Mouse (Mus musculus) liver, embryonic 15.5 days (tissue): ENCODE results near the gene Cdkn1c. TPM values are rescaled to one million over a fixed set of nuclear protein-coding genes. Genes with fewer than 3 reads are reported as not detected.

Source experiments
- ATAC-seq: fragments of 200-750 bp; cut with Nextera tagmentation; 2 replicates; pipeline ENCODE4 v1.8.0; 2017; ENCODE audit warnings: moderate number of reproducible peaks, mild to moderate bottlenecking, moderate library complexity; ENCODE audit not compliant: insufficient read depth
- H3K27ac ChIP-seq: fragments of 300-500 bp; sonication (generic); replicated peaks from 2 replicates; pipeline ENCODE4 v1.5.1; 2015; ENCODE audit warnings: mild to moderate bottlenecking, inconsistent platforms
- H3K27me3 ChIP-seq: fragments of 300-500 bp; sonication (generic); 2 replicates; pipeline ENCODE4 v1.6.1; 2015; ENCODE audit warnings: mild to moderate bottlenecking, inconsistent platforms
- H3K36me3 ChIP-seq: fragments of 300-500 bp; sonication (generic); replicated peaks from 2 replicates; pipeline ENCODE4 v1.6.1; 2015; ENCODE audit warnings: moderate library complexity, mild to moderate bottlenecking, inconsistent platforms
- H3K4me1 ChIP-seq: fragments of 300-500 bp; sonication (generic); replicated peaks from 2 replicates; pipeline ENCODE4 v1.6.1; 2015; ENCODE audit warnings: inconsistent platforms
- H3K4me2 ChIP-seq: fragments of 300-500 bp; sonication (generic); 2 replicates; pipeline ENCODE4 v1.6.1; 2015; ENCODE audit warnings: moderate library complexity, mild to moderate bottlenecking, inconsistent platforms
- H3K4me3 ChIP-seq: fragments of 300-500 bp; sonication (generic); replicated peaks from 2 replicates; pipeline ENCODE4 v1.5.1; 2015; ENCODE audit warnings: mild to moderate bottlenecking, inconsistent platforms
- H3K9ac ChIP-seq: fragments of 300-500 bp; sonication (generic); 2 replicates; pipeline ENCODE4 v1.6.1; 2015; ENCODE audit warnings: moderate library complexity, mild to moderate bottlenecking, inconsistent platforms
- H3K9me3 ChIP-seq: fragments of 300-500 bp; sonication (generic); replicated peaks from 2 replicates; pipeline ENCODE4 v1.6.1; 2016; ENCODE audit warnings: inconsistent platforms
- WGBS: fragments of 180-500 bp; shearing (Covaris S2); methylation state at CpG from one replicate; pipeline ENCODE4 v1.1.7; 2015; ENCODE audit warnings: mixed read lengths; ENCODE audit not compliant: insufficient replicate concordance; 5-methylcytosine and 5-hydroxymethylcytosine counted together
- polyA plus RNA-seq: library from polyadenylated mRNA; unstranded; fragments of >200 nt; fragmentation: Nextera tagmentation; extraction: Ambion mirVana; gene quantifications from 2 replicates; pipeline ENCODE4 v1.2.1, GENCODE M21; 2015

Cdkn1c gene
- polyA plus RNA-seq, 1 experiment from 2014 or later, result 182 TPM

- Histone ChIP-seq H3K36me3 (no peaks in the 10 kb centered on the region), H3K4me3 (no peak overlapping the region), H3K9ac (no peak overlapping the region), H3K4me1 (no peaks in the 10 kb centered on the region), H3K27me3 (peaks cover 35% of the 10 kb centered on the region), H3K4me2 (no peak overlapping the region), H3K9me3 (no peaks in the 10 kb centered on the region), H3K27ac (no peak overlapping the region)
- WGBS, result 69% methylated on average over 1 of the region's 1 CpGs
- no peak for ATAC-seq
These were observed 28.2 kb downstream of the Cdkn1c start for GRCm38 (mm10) chr7:143432631-143433030.

- no peak overlapping the region for H3K27ac ChIP-seq
- H3K4me1 ChIP-seq, result no peaks in the 10 kb centered on the region
- no peak overlapping the region for H3K4me3 ChIP-seq
- no peak for ATAC-seq
- whole genome bisulfite sequencing, result 48% methylated on average over 2 of the region's 2 CpGs
- H3K36me3 ChIP-seq, result no peaks in the 10 kb centered on the region
- no peaks in the 10 kb centered on the region for H3K9me3 ChIP-seq
- no peak overlapping the region for H3K9ac ChIP-seq
- no peak overlapping the region for H3K4me2 ChIP-seq
- H3K27me3 ChIP-seq, result peaks cover 8% of the 10 kb centered on the region; the same call in 1 of the 2 replicates
These were observed 31.9 kb downstream of the Cdkn1c start for GRCm38 (mm10) chr7:143428814-143429499.

GRCm38 (mm10) chr7:143428142-143428813 is 32.6 kb downstream of the Cdkn1c start:
- H3K27me3 ChIP-seq, result peaks cover 8% of the 10 kb centered on the region; the same call in 1 of the 2 replicates
- ATAC-seq, result no peak
- 69% methylated on average over 23 of the region's 23 CpGs for WGBS
- no peak overlapping the region for H3K27ac ChIP-seq
- no peaks in the 10 kb centered on the region for H3K9me3 ChIP-seq
- H3K9ac ChIP-seq, result no peak overlapping the region
- H3K4me1 ChIP-seq, result no peaks in the 10 kb centered on the region
- H3K36me3 ChIP-seq, result no peaks in the 10 kb centered on the region
- no peak overlapping the region for H3K4me3 ChIP-seq
- H3K4me2 ChIP-seq, result no peak overlapping the region

- Histone ChIP-seq H3K4me2 (no peak overlapping the region), H3K9ac (no peak overlapping the region), H3K27ac (no peak overlapping the region; the same call in 1 of the 2 replicates), H3K4me3 (no peak overlapping the region), H3K36me3 (no peaks in the 10 kb centered on the region), H3K27me3 (no peaks in the 10 kb centered on the region), H3K4me1 (0 out of 2 replicates have a peak, but pooled peaks cover 9% of the 10 kb centered on the region), H3K9me3 (no peaks in the 10 kb centered on the region)
- 56% methylated on average over 4 of the region's 4 CpGs for WGBS
- ATAC-seq, result peak; percentile 43
These were observed 41.2 kb downstream of the Cdkn1c start for GRCm38 (mm10) chr7:143419585-143420160.

GRCm38 (mm10) chr7:143417875-143418274 is 43.0 kb downstream of the Cdkn1c start:
- Histone ChIP-seq H3K36me3 (no peaks in the 10 kb centered on the region), H3K4me3 (no peak overlapping the region), H3K9ac (no peak overlapping the region), H3K27me3 (no peaks in the 10 kb centered on the region), H3K4me2 (no peak overlapping the region), H3K4me1 (0 out of 2 replicates have a peak, but pooled peaks cover 9% of the 10 kb centered on the region), H3K27ac (no peak overlapping the region), H3K9me3 (no peaks in the 10 kb centered on the region)
- no peak for ATAC-seq
- WGBS, result 53% methylated on average over 5 of the region's 5 CpGs

- H3K27me3 ChIP-seq, result no peaks in the 10 kb centered on the region
- no peak for ATAC-seq
- H3K27ac ChIP-seq, result no peak overlapping the region
- no peak overlapping the region for H3K9ac ChIP-seq
- 0 out of 2 replicates have a peak, but pooled peaks cover 9% of the 10 kb centered on the region for H3K4me1 ChIP-seq
- no peak overlapping the region for H3K4me2 ChIP-seq
- no peaks in the 10 kb centered on the region for H3K36me3 ChIP-seq
- no peak overlapping the region for H3K4me3 ChIP-seq
- 68% methylated on average over 12 of the region's 12 CpGs for WGBS
- H3K9me3 ChIP-seq, result no peaks in the 10 kb centered on the region
These were observed 44.4 kb downstream of the Cdkn1c start for GRCm38 (mm10) chr7:143416406-143416805.

- Histone ChIP-seq H3K27me3 (no peaks in the 10 kb centered on the region), H3K9me3 (no peaks in the 10 kb centered on the region), H3K4me1 (0 out of 2 replicates have a peak, but pooled peaks cover 9% of the 10 kb centered on the region), H3K36me3 (no peaks in the 10 kb centered on the region), H3K27ac (no peak overlapping the region), H3K9ac (no peak overlapping the region), H3K4me2 (no peak overlapping the region), H3K4me3 (no peak overlapping the region)
- WGBS, result 23% methylated on average over 4 of the region's 4 CpGs
- no peak for ATAC-seq
These were observed 45.8 kb downstream of the Cdkn1c start for GRCm38 (mm10) chr7:143415070-143415469.

- Histone ChIP-seq H3K36me3 (no peaks in the 10 kb centered on the region), H3K9me3 (no peaks in the 10 kb centered on the region), H3K4me3 (no peak overlapping the region), H3K27me3 (no peaks in the 10 kb centered on the region), H3K4me2 (no peak overlapping the region), H3K4me1 (no peaks in the 10 kb centered on the region), H3K9ac (no peak overlapping the region), H3K27ac (no peak overlapping the region)
- 49% methylated on average over 6 of the region's 6 CpGs for WGBS
- no peak for ATAC-seq
These were observed 48.2 kb downstream of the Cdkn1c start for GRCm38 (mm10) chr7:143412606-143413005.

- Histone ChIP-seq H3K27me3 (no peaks in the 10 kb centered on the region), H3K4me3 (no peak overlapping the region), H3K9ac (no peak overlapping the region), H3K9me3 (no peaks in the 10 kb centered on the region), H3K4me2 (no peak overlapping the region), H3K27ac (no peak overlapping the region), H3K36me3 (no peaks in the 10 kb centered on the region), H3K4me1 (no peaks in the 10 kb centered on the region)
- WGBS, result 57% methylated on average over 13 of the region's 13 CpGs
- ATAC-seq, result no peak
These were observed 52.2 kb downstream of the Cdkn1c start for GRCm38 (mm10) chr7:143408615-143409021.
